Mouse (Mus musculus) erythroblast, embryonic 14.5 days (primary cell): ENCODE measurements around the gene Kxd1. TPM values are rescaled to one million over a fixed set of nuclear protein-coding genes. Genes with fewer than 3 reads are reported as not detected.

Source experiments
- H3K27me3 ChIP-seq: 2 replicates; pipeline ENCODE4 v1.6.1; 2012; ENCODE audit warnings: inconsistent platforms; ENCODE audit not compliant: control insufficient read depth
- H3K36me3 ChIP-seq: 2 replicates; pipeline ENCODE4 v1.6.1; 2012; ENCODE audit warnings: mild to moderate bottlenecking, inconsistent platforms; ENCODE audit not compliant: control insufficient read depth
- H3K4me1 ChIP-seq: 2 replicates; pipeline ENCODE4 v1.6.1; 2012; ENCODE audit warnings: inconsistent platforms; ENCODE audit not compliant: control insufficient read depth
- H3K4me3 ChIP-seq: replicated peaks from 2 replicates; pipeline ENCODE3; 2012; ENCODE audit warnings: moderate library complexity, mild to moderate bottlenecking, inconsistent platforms
- H3K9me3 ChIP-seq: 2 replicates; pipeline ENCODE4 v1.6.1; 2012; ENCODE audit warnings: low read length, inconsistent platforms, mixed read lengths; ENCODE audit not compliant: control insufficient read depth
- GATA1 ChIP-seq: IDR thresholded peaks from 2 replicates; pipeline ENCODE4 v1.6.1; 2012; ENCODE audit warnings: low read length, inconsistent platforms, mixed read lengths
- TAL1 ChIP-seq: IDR thresholded peaks from 3 replicates; pipeline ENCODE4 v1.6.1; 2012; ENCODE audit warnings: low read length, inconsistent platforms, mixed read lengths
- polyA plus RNA-seq: library from polyadenylated mRNA; stranded (reverse); fragments of >175 nt; gene quantifications from 2 replicates; pipeline ENCODE4 v1.2.3, GENCODE M21; 2012

Kxd1 gene
- polyA plus RNA-seq, 1 experiment, result 2.6 TPM

DNA sequence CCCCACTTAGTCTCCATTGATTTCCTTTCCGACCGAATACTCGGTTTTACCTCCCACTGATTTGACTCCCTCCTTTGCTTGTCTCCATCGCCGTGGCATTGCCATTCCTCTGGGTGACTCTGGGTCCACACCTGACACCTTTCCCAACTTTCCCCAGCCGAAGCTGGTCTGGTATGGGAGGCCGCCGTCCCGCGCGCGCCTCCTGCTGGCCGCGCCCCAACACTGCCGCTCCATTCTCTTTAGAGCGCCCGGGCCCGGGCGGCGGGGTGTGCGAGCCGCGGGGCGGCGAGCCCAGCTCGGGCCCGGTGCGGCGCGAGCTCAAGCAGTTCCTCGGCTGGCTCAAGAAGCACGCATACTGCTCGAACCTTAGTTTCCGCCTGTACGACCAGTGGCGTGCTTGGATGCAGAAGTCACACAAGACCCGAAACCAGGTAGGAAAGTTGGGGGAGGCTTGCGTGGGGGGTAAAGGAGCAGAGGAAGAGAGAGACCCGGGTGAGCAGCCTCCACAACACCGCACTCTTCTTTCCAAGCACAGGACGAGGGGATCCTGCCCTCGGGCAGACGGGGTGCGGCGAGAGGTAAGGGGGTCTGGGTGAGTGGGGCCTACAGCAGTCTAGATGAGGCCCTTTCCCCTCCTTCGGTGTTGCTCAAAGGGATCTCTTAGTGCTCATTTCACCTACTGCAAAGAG lies 24.6 kb downstream of the Kxd1 start:
- Histone ChIP-seq H3K9me3 (no peaks in the 10 kb centered on the region), H3K27me3 (peaks cover 40% of the 10 kb centered on the region), H3K4me1 (peaks cover 90% of the 10 kb centered on the region), H3K4me3 (peak overlapping the region; percentile 51), H3K36me3 (peaks cover 39% of the 10 kb centered on the region)
- no peak for TF ChIP-seq GATA1
- TF ChIP-seq TAL1, result no peak

GRCm38 (mm10) chr8:70502540-70502939 lies 25.2 kb downstream of the Kxd1 start:
- TF ChIP-seq GATA1 (no peak), TAL1 (no peak)
- H3K9me3 ChIP-seq, result no peaks in the 10 kb centered on the region
- H3K27me3 ChIP-seq, result peaks cover 46% of the 10 kb centered on the region
- peaks cover 32% of the 10 kb centered on the region for H3K36me3 ChIP-seq
- H3K4me1 ChIP-seq, result peaks cover 84% of the 10 kb centered on the region
- peak overlapping the region; percentile 51 for H3K4me3 ChIP-seq

DNA sequence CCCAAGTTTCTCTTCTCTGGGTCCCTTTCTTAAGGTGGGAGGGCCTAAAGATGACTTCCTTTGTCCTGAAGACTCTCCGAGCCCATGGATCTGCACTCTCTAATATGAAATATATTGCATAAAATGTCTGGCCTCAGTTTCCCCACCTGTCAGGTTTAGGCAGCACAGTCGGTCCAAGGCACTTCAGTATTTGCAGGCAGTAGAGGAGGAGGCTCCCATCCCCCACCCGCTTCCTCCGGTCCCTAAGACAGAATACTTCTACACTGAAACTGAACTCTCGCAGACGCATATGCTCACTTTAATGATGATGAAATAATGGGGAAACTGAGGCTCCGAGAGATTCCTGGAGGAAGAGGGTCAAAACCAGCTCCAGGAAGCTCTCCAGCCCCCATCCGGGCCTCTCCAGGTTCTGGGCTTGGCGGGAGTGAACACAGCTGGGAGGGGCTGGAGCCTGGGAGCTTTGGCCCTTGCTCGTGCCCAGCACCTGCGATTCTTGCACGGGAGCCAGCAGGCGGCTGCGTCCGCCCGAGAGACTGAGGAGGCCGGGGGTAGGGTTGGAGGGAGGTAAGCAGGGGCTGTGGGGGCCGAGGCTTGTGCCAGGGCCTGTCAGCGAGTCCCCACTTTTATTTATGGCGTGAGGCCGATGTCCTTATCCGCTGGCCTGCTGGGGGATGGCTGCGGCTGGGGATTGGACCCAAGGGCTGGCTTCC lies 25.8 kb downstream of the Kxd1 start:
- peaks cover 82% of the 10 kb centered on the region for H3K4me1 ChIP-seq
- H3K27me3 ChIP-seq, result peaks cover 52% of the 10 kb centered on the region
- H3K9me3 ChIP-seq, result no peaks in the 10 kb centered on the region
- no peak for TF ChIP-seq TAL1
- TF ChIP-seq GATA1, result no peak
- H3K4me3 ChIP-seq, result peak overlapping the region; percentile 51
- peaks cover 27% of the 10 kb centered on the region for H3K36me3 ChIP-seq

GRCm38 (mm10) chr8:70500386-70501301 lies 27.1 kb downstream of the Kxd1 start:
- Histone ChIP-seq H3K36me3 (peaks cover 24% of the 10 kb centered on the region), H3K4me3 (peak overlapping the region; percentile 61), H3K27me3 (peaks cover 65% of the 10 kb centered on the region), H3K4me1 (peaks cover 72% of the 10 kb centered on the region), H3K9me3 (peaks cover under 1% of the 10 kb centered on the region; the same call in 1 of the 2 replicates)
- TF ChIP-seq GATA1 (peak; percentile 28; the same call in 1 of the 2 replicates), TAL1 (no peak)

- H3K4me3 ChIP-seq, result no peak overlapping the region
- peaks cover 91% of the 10 kb centered on the region for H3K27me3 ChIP-seq
- peaks cover 29% of the 10 kb centered on the region for H3K9me3 ChIP-seq
- TF ChIP-seq GATA1, result no peak
- TF ChIP-seq TAL1, result no peak
- H3K36me3 ChIP-seq, result no peaks in the 10 kb centered on the region
- H3K4me1 ChIP-seq, result peaks cover 39% of the 10 kb centered on the region
Measured at GRCm38 (mm10) chr8:70495771-70496062, 32.0 kb downstream of the Kxd1 start.

DNA sequence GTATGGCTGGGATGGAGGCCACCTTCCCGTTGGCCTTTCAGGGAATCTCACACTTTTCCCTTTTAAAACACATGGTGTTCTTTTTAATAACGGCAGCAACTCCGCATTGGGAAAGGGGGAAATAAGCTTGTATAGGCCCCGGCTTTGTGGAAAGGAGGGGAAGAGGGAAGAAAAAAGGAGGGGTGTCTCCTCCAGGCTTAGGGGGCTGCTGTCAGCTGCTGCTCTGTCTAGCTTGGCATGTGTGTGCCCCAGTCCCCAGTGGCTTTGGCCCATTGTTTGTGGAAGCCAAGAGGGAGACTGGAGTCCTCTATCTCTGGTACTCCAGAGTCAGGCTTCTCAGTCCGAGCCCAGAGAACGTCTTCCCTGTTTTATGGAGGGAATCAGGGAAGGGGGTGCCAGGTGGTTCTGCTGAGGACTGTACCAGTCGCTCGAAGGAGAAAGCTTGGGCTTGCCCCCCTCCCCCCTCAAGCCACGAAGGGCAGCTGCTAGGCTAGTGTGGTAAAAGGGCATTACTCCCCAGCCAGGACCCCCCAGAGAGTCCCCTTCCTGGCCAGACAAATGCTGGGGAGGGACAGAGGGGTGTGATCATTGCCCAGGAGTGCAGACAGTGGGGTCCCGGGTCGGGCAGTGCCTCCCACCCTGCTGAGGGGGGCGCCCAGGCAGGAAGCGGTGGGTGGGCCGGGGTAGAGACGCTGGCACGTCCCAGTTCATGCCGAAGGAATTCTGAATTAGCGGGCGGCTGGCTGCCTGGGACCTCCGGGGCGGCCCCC lies 32.6 kb downstream of the Kxd1 start:
- peaks cover 94% of the 10 kb centered on the region for H3K27me3 ChIP-seq
- no peaks in the 10 kb centered on the region for H3K36me3 ChIP-seq
- H3K4me3 ChIP-seq, result no peak overlapping the region
- no peak for TF ChIP-seq GATA1
- no peak for TF ChIP-seq TAL1
- peaks cover 32% of the 10 kb centered on the region for H3K9me3 ChIP-seq
- peaks cover 34% of the 10 kb centered on the region for H3K4me1 ChIP-seq

DNA sequence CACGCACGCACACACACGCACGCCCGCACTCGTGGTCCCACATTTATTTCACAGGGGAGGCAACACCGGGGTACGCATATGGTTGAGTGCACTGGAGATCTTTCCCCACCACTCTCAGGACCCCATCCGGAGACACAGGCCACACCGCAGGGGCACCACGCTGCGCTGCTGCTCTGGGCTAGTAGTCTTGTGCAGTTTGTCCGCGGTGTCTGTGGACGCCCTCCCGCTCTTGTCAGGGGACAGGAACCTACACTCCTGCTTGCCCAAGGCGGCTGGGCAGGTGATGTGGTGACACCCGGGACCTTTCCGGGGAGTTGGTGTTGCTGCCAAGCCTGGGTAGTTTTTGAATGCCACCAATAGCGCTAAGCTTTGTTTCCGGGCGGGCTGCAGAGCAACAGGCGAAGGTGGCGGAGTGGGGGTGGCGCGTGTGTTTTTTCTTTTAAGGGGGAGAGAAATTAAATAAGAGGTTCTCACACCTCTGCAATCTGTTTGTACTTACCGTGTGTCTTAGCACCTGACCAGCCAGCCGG lies 33.3 kb downstream of the Kxd1 start:
- H3K9me3 ChIP-seq, result peaks cover 38% of the 10 kb centered on the region
- no peaks in the 10 kb centered on the region for H3K36me3 ChIP-seq
- no peak overlapping the region for H3K4me3 ChIP-seq
- peaks cover 100% of the 10 kb centered on the region for H3K27me3 ChIP-seq
- no peak for TF ChIP-seq GATA1
- no peak for TF ChIP-seq TAL1
- H3K4me1 ChIP-seq, result peaks cover 29% of the 10 kb centered on the region

GRCm38 (mm10) chr8:70493692-70494415 lies 33.9 kb downstream of the Kxd1 start:
- peaks cover 23% of the 10 kb centered on the region for H3K4me1 ChIP-seq
- no peaks in the 10 kb centered on the region for H3K36me3 ChIP-seq
- no peak overlapping the region for H3K4me3 ChIP-seq
- TF ChIP-seq TAL1 (no peak), GATA1 (no peak)
- H3K9me3 ChIP-seq, result peaks cover 43% of the 10 kb centered on the region
- peaks cover 100% of the 10 kb centered on the region for H3K27me3 ChIP-seq
